Mouse (Mus musculus) spleen, adult 2 months (tissue): ENCODE results near the gene Ajm1.

Experiments
- CTCF ChIP-seq: fragments of 200-500 bp; IDR thresholded peaks from 2 replicates; pipeline ENCODE4 v1.5.1; 2011; ENCODE audit warnings: mild to moderate bottlenecking, inconsistent platforms; ENCODE audit not compliant: insufficient read depth, insufficient read length, insufficient replicate concordance; ENCODE audit errors: extremely low read depth
- POLR2A ChIP-seq: fragments of 200-500 bp; IDR thresholded peaks from 2 replicates; pipeline ENCODE4 v1.6.1; 2011; ENCODE audit warnings: low read depth, low read length, inconsistent platforms

GRCm38 (mm10) chr2:25591863-25592262 is 10.3 kb upstream of the Ajm1 start:
- TF ChIP-seq POLR2A: no peak
- peak; percentile 26; the same call in 1 of the 2 replicates for TF ChIP-seq CTCF
